Mouse (Mus musculus): Measurements from ENCODE around the gene Frmpd4. TPM values are rescaled to one million over a fixed set of nuclear protein-coding genes. Genes with fewer than 3 reads are reported as not detected.

Gene Frmpd4
- polyA plus RNA-seq, 1 experiment, result 0.05 TPM

DNA sequence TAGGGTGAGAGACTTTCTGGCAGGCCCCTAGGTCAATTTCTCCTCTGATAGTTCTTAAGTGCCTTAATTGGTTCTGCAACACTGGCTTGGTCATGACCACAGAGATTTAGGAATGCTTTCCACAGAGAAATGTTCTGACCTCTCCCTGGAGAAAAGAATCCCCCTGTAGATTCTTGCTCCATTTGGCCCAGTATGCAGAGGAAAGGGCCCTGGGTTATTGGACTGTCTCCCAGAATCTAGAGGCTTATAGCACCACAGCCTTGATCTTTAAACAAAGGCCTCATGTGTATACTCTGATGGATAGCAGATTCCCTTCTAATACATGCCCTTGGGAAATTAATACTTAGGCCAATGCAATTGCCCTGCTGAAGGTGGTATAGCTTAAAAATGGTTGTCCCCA is 667.5 kb downstream of the Frmpd4 start:
- no peak overlapping the region for H3K4me3 ChIP-seq
- no peak overlapping the region for H3ac ChIP-seq (ENCODE audit: control insufficient read depth, insufficient read length)
- no peaks in the 10 kb centered on the region for H3K36me3 ChIP-seq (ENCODE audit: control insufficient read depth, insufficient read depth)
- no peaks in the 10 kb centered on the region for H3K27me3 ChIP-seq (ENCODE audit: control insufficient read depth, insufficient read depth, insufficient read length)
- no peak overlapping the region for H3K4me2 ChIP-seq (ENCODE audit: low read depth)
- TF ChIP-seq CEBPB (IDR thresholded peaks at IDR 0.05; ENCODE audit: insufficient read depth, poor library complexity, severe bottlenecking) (no peak), TCF12 (IDR thresholded peaks at IDR 0.05; ENCODE audit: insufficient read depth, poor library complexity, severe bottlenecking) (no peak), MYOG (IDR thresholded peaks at IDR 0.05; ENCODE audit: control insufficient read depth in 1 of 3, insufficient read depth in 1 of 3, insufficient read length in 2 of 3, low read depth in 2 of 3) (no peak), POLR2AphosphoS2 (IDR thresholded peaks at IDR 0.05; ENCODE audit: insufficient read length, low read depth) (no peak), MYOD1 (IDR thresholded peaks at IDR 0.05; ENCODE audit: control insufficient read depth in 1 of 3, insufficient read length in 2 of 3, low read depth in 2 of 3) (no peak), E2F4 (IDR thresholded peaks at IDR 0.05; ENCODE audit: insufficient read depth) (no peak), REST (IDR thresholded peaks at IDR 0.05; ENCODE audit: insufficient read depth, insufficient read length) (no peak), TCF3 (IDR thresholded peaks at IDR 0.05; ENCODE audit: insufficient read length, low read depth) (no peak), SRF (IDR thresholded peaks at IDR 0.05; ENCODE audit: control insufficient read depth, insufficient read length, low read depth) (no peak), USF1 (IDR thresholded peaks at IDR 0.05; ENCODE audit: low read depth) (no peak)
- H3K79me2 ChIP-seq (ENCODE audit: control insufficient read depth, insufficient read depth), result no peaks in the 10 kb centered on the region

DNA sequence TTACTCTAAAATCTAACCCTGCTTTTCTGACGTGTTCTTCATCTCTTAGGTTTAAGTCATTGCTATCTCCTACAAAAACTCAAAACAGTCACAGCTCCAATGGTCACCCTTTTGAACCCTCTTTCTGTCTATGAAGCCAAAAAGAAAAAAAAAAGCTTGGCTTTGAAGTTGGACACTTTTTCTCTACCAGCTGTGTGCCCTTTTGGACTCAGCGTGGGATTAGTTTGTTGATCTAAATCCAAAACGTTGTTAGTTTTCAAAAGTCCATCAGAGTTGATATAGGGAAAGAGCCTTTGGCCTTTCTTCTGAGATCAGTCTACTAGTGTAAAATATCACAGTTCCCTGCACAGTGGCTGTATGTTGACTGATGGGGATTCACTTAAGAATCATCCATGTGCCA is 676.0 kb downstream of the Frmpd4 start:
- H3K4me3 ChIP-seq, result no peak overlapping the region
- H3ac ChIP-seq (ENCODE audit: control insufficient read depth, insufficient read length), result no peak overlapping the region
- H3K79me2 ChIP-seq (ENCODE audit: control insufficient read depth, insufficient read depth), result no peaks in the 10 kb centered on the region
- H3K27me3 ChIP-seq (ENCODE audit: control insufficient read depth, insufficient read depth, insufficient read length), result no peaks in the 10 kb centered on the region
- TF ChIP-seq USF1 (IDR thresholded peaks at IDR 0.05; ENCODE audit: low read depth) (no peak), E2F4 (IDR thresholded peaks at IDR 0.05; ENCODE audit: insufficient read depth) (no peak), CEBPB (IDR thresholded peaks at IDR 0.05; ENCODE audit: insufficient read depth, poor library complexity, severe bottlenecking) (no peak), REST (IDR thresholded peaks at IDR 0.05; ENCODE audit: insufficient read depth, insufficient read length) (no peak), TCF12 (IDR thresholded peaks at IDR 0.05; ENCODE audit: insufficient read depth, poor library complexity, severe bottlenecking) (no peak)
- no peaks in the 10 kb centered on the region for H3K36me3 ChIP-seq (ENCODE audit: control insufficient read depth, insufficient read depth)
- H3K4me2 ChIP-seq (ENCODE audit: low read depth), result no peak overlapping the region

DNA sequence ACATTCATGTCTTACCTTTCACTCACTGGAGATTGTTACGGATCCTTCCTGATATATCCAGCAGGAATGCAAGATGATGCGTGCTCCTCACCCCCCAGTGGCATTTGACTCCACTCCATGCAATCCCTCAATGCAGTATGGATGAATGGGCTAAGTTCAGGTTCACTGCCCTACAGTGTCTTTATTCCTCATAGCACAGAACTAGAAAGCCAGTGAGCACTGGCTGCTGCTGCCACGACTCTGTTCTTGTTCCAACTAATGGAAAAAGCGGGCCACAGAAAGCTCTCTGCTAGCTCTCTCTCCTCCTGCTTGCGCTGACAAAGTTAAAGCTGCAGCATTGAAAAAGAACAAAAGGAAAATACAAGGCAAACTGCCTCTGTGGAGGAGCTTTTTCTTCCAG is 722.2 kb downstream of the Frmpd4 start:
- H3K79me2 ChIP-seq (ENCODE audit: control insufficient read depth, insufficient read depth), result no peaks in the 10 kb centered on the region
- H3K4me2 ChIP-seq (ENCODE audit: low read depth), result no peak overlapping the region
- H3K27me3 ChIP-seq (ENCODE audit: control insufficient read depth, insufficient read depth, insufficient read length), result no peaks in the 10 kb centered on the region
- H3K4me3 ChIP-seq, result no peak overlapping the region
- TF ChIP-seq REST (IDR thresholded peaks at IDR 0.05; ENCODE audit: insufficient read depth, insufficient read length), result no peak
- TF ChIP-seq USF1 (IDR thresholded peaks at IDR 0.05; ENCODE audit: low read depth), result no peak
- no peaks in the 10 kb centered on the region for H3K36me3 ChIP-seq (ENCODE audit: control insufficient read depth, insufficient read depth)
- no peak overlapping the region for H3ac ChIP-seq (ENCODE audit: control insufficient read depth, insufficient read length)

DNA sequence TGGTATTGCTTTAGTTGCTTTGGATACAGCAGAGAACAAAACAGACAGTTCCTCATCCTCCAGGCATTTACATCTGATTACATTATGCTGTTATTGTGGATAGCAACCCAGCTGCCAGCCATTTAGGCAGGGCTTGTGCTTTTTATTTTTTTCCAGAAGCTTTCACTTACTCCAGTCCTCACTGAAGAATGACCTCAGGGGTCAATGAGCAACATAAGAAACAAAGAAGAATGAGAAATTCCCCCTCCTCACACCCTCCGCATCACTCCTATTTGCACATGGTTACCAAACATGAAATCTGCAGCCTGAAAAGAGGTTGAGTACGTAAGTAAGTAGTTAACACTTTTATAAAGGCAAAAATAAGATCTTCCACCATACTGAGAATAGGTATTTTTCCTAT is 744.5 kb downstream of the Frmpd4 start:
- no peaks in the 10 kb centered on the region for H3K79me2 ChIP-seq (ENCODE audit: control insufficient read depth, insufficient read depth)
- no peak overlapping the region for H3K4me2 ChIP-seq (ENCODE audit: low read depth)
- TF ChIP-seq POLR2A (IDR thresholded peaks at IDR 0.05; ENCODE audit: insufficient read length, low read depth) (no peak), E2F4 (IDR thresholded peaks at IDR 0.05; ENCODE audit: insufficient read depth) (no peak), REST (IDR thresholded peaks at IDR 0.05; ENCODE audit: insufficient read depth, insufficient read length) (no peak), MYOG (IDR thresholded peaks at IDR 0.05; ENCODE audit: control insufficient read depth in 1 of 3, insufficient read depth in 1 of 3, insufficient read length in 2 of 3, low read depth in 2 of 3) (no peak), SRF (IDR thresholded peaks at IDR 0.05; ENCODE audit: control insufficient read depth, insufficient read length, low read depth) (no peak), TCF12 (IDR thresholded peaks at IDR 0.05; ENCODE audit: insufficient read depth, poor library complexity, severe bottlenecking) (no peak), CEBPB (IDR thresholded peaks at IDR 0.05; ENCODE audit: insufficient read depth, poor library complexity, severe bottlenecking) (no peak)
- H3ac ChIP-seq (ENCODE audit: control insufficient read depth, insufficient read length), result no peak overlapping the region
- no peaks in the 10 kb centered on the region for H3K27me3 ChIP-seq (ENCODE audit: control insufficient read depth, insufficient read depth, insufficient read length)
- no peaks in the 10 kb centered on the region for H3K36me3 ChIP-seq (ENCODE audit: control insufficient read depth, insufficient read depth)
- H3K4me3 ChIP-seq, result no peak overlapping the region

DNA sequence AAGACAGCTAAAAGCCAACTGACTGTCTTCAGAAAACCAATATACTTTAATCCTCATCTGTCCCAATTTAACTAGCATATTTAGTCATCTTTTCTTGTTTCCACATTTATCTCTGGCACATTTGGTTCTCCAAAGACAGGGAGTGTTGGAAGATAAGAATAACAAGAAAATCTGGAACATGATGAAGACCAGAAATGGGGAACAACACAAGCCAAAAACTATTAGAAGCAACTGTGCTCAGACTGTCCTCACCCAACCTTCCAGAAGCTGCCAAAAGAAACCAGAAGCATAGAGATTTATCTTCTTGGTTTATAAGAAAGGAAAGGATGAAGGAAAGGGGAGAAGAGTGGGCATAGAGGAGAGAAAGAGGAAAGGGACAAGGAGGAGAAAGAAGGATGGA is 748.6 kb downstream of the Frmpd4 start:
- Histone ChIP-seq H3K27me3 (ENCODE audit: control insufficient read depth, insufficient read depth, insufficient read length) (no peaks in the 10 kb centered on the region), H3ac (ENCODE audit: control insufficient read depth, insufficient read length) (no peak overlapping the region), H3K79me2 (ENCODE audit: control insufficient read depth, insufficient read depth) (no peaks in the 10 kb centered on the region), H3K4me2 (ENCODE audit: low read depth) (no peak overlapping the region), H3K36me3 (ENCODE audit: control insufficient read depth, insufficient read depth) (no peaks in the 10 kb centered on the region), H3K4me3 (no peak overlapping the region)
- TF ChIP-seq TCF3 (IDR thresholded peaks at IDR 0.05; ENCODE audit: insufficient read length, low read depth), result no peak
- no peak for TF ChIP-seq POLR2A (IDR thresholded peaks at IDR 0.05; ENCODE audit: insufficient read length, low read depth)
- TF ChIP-seq E2F4 (IDR thresholded peaks at IDR 0.05; ENCODE audit: insufficient read depth), result no peak
- TF ChIP-seq SRF (IDR thresholded peaks at IDR 0.05; ENCODE audit: control insufficient read depth, insufficient read length, low read depth), result no peak
- no peak for TF ChIP-seq REST (IDR thresholded peaks at IDR 0.05; ENCODE audit: insufficient read depth, insufficient read length)
- no peak for TF ChIP-seq USF1 (IDR thresholded peaks at IDR 0.05; ENCODE audit: low read depth)
- no peak for TF ChIP-seq MAX (IDR thresholded peaks at IDR 0.05; ENCODE audit: low read depth)
- TF ChIP-seq MYOG (IDR thresholded peaks at IDR 0.05; ENCODE audit: control insufficient read depth in 1 of 3, insufficient read depth in 1 of 3, insufficient read length in 2 of 3, low read depth in 2 of 3), result no peak
- TF ChIP-seq TCF12 (IDR thresholded peaks at IDR 0.05; ENCODE audit: insufficient read depth, poor library complexity, severe bottlenecking), result no peak
- TF ChIP-seq MYOD1 (IDR thresholded peaks at IDR 0.05; ENCODE audit: control insufficient read depth in 1 of 3, insufficient read length in 2 of 3, low read depth in 2 of 3), result no peak
- no peak for TF ChIP-seq POLR2AphosphoS2 (IDR thresholded peaks at IDR 0.05; ENCODE audit: insufficient read length, low read depth)
- TF ChIP-seq CEBPB (IDR thresholded peaks at IDR 0.05; ENCODE audit: insufficient read depth, poor library complexity, severe bottlenecking), result no peak

Measured in myocyte (in vitro differentiated cells).